Mouse (Mus musculus) liver, embryonic 11.5 days (tissue): ENCODE results near the gene Sult5a1. TPM values are rescaled to one million over a fixed set of nuclear protein-coding genes. Genes with fewer than 3 reads are reported as not detected.

Source experiments
- ATAC-seq: fragments of 200-750 bp; cut with Nextera tagmentation; replicated peaks from 2 replicates; pipeline ENCODE4 v1.8.0; 2017; ENCODE audit warnings: moderate number of reproducible peaks, mild to moderate bottlenecking, moderate TSS enrichment, moderate library complexity; ENCODE audit not compliant: low FRiP score
- DNase-seq: peaks from one replicate; pipeline ENCODE4 v3.0.0-alpha.2; 2017; ENCODE audit warnings: low spot score
- H3K27ac ChIP-seq: fragments of 300-500 bp; sonication (generic); 2 replicates; pipeline ENCODE4 v1.5.1; 2014; ENCODE audit warnings: mild to moderate bottlenecking, low read depth, low read length, control low read depth
- H3K27me3 ChIP-seq: fragments of 300-500 bp; sonication (generic); replicated peaks from 2 replicates; pipeline ENCODE4 v1.6.1; 2014; ENCODE audit warnings: low read length, mixed read lengths; ENCODE audit not compliant: control insufficient read depth, insufficient read depth
- H3K36me3 ChIP-seq: fragments of 300-500 bp; sonication (generic); 2 replicates; pipeline ENCODE4 v1.6.1; 2014; ENCODE audit warnings: mild to moderate bottlenecking, low read length, moderate library complexity, mixed read lengths; ENCODE audit not compliant: control insufficient read depth, insufficient read depth
- H3K4me1 ChIP-seq: fragments of 300-500 bp; sonication (generic); replicated peaks from 2 replicates; pipeline ENCODE4 v1.6.1; 2014; ENCODE audit warnings: low read length, mixed read lengths; ENCODE audit not compliant: control insufficient read depth, insufficient read depth
- H3K4me2 ChIP-seq: fragments of 300-500 bp; sonication (generic); 2 replicates; pipeline ENCODE4 v1.6.1; 2014; ENCODE audit warnings: mild to moderate bottlenecking, control low read depth, moderate library complexity
- H3K4me3 ChIP-seq: fragments of 300-500 bp; sonication (generic); 2 replicates; pipeline ENCODE4 v1.5.1; 2014; ENCODE audit warnings: low read depth, low read length, control low read depth
- H3K9ac ChIP-seq: fragments of 300-500 bp; sonication (generic); 2 replicates; pipeline ENCODE4 v1.6.1; 2014; ENCODE audit warnings: low read depth, low read length, control low read depth
- H3K9me3 ChIP-seq: fragments of 300-500 bp; sonication (generic); 2 replicates; pipeline ENCODE4 v1.6.1; 2016; ENCODE audit warnings: low read length, inconsistent platforms, mixed read lengths; ENCODE audit not compliant: control insufficient read depth
- WGBS: fragments of 180-500 bp; shearing (Covaris S2); extraction: QIAGEN DNeasy Blood & Tissue Kit; methylation state at CpG from one replicate; pipeline ENCODE4 v1.1.7; 2014; 5-methylcytosine and 5-hydroxymethylcytosine counted together
- polyA plus RNA-seq: library from polyadenylated mRNA; unstranded; fragments of >200 nt; fragmentation: Nextera tagmentation; extraction: Ambion mirVana; gene quantifications from 2 replicates; pipeline ENCODE4 v1.2.1, GENCODE M21; 2014

Sult5a1 gene
- polyA plus RNA-seq, 1 experiment from 2014 or later, result 4.6 TPM

DNA sequence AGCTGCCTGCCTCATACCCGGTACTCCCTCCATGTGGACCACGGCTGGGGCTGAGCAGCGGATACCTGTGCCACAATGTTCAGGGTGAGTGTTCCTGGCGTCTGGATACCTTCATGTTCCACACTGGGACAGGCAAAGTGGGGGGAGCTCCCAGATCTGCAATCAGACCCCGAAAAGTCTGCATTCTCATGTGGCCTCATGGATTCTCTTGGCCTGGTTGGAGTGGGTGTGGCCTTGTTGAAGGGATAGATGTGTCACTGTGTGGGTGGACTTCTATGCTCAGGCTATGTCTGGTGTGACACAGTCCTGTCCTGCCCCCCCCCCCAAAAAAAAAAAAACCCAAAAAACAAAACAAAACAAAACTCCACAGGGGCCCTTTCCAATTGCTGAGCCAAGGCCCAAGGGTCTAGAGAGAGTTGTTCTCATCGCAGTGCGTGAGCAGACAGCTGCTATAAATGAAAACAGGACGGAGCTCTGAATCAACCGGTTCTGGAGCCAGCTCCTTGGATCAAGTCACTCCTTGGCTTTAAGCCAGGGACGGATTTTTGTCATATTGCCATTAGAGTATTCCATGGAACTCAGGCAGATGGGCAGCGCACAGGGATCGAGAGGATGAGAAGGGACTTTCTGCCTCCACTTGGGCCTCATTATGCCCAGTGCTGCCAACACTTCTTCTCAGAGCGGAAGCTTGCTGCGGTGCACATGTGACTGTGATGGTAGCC, 16.2 kb downstream of the Sult5a1 start:
- Histone ChIP-seq H3K4me2 (no peak overlapping the region), H3K27me3 (no peaks in the 10 kb centered on the region), H3K36me3 (no peaks in the 10 kb centered on the region), H3K4me3 (no peak overlapping the region), H3K4me1 (0 out of 2 replicates have a peak, but pooled peaks cover 3% of the 10 kb centered on the region), H3K27ac (no peak overlapping the region), H3K9me3 (no peaks in the 10 kb centered on the region), H3K9ac (no peak overlapping the region)
- WGBS, result 84% methylated on average over 14 of the region's 14 CpGs
- ATAC-seq (no peak), DNase-seq (no peak)

DNA sequence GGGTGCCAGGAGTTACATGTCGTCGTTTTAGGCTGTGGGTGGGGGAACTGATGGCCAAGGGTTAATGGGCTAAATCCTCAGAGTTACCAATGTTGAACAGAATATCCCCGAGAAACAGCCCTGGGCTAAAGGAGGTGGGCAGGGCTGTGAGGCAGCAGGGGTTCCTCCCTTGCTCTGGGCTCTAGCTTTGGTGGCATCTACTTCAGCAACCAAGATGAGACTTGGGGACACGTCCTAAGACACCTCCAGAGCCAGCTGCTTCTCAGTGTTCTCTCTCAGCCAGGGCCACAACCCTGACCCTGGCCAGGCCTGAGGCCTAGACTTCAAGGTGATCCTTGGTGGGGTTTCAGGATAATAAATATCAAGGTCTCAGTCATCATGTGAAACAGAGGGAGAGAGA, 19.4 kb downstream of the Sult5a1 start:
- no peak for ATAC-seq
- no peaks in the 10 kb centered on the region for H3K36me3 ChIP-seq
- H3K27ac ChIP-seq, result no peak overlapping the region
- H3K9me3 ChIP-seq, result no peaks in the 10 kb centered on the region
- H3K4me3 ChIP-seq, result no peak overlapping the region
- DNase-seq, result no peak
- no peaks in the 10 kb centered on the region for H3K27me3 ChIP-seq
- H3K4me1 ChIP-seq, result 0 out of 2 replicates have a peak, but pooled peaks cover 3% of the 10 kb centered on the region
- WGBS, result 51% methylated on average over 4 of the region's 4 CpGs
- H3K9ac ChIP-seq, result no peak overlapping the region
- H3K4me2 ChIP-seq, result no peak overlapping the region

DNA sequence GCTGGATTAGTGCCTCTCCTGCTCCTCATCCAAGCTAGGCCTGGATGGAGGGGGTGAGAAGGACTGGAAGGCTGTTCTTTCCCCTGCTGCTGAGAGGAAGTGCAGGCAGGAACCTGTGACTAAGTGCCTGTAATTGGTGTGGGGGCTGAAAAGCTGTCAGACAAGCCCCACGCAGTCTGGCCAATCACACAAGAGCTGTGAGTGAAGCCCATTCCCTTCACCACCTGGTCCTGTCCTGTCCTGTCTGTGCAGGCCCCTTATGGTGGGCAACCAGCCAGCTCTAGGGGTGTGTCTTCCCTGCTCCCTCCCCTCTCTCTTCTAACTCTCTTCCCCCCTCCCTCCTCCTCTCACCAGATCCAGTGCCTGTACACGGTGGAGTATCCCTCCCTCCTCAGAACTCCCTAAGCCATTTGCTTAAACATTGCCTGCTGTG, 20.5 kb downstream of the Sult5a1 start:
- Histone ChIP-seq H3K4me1 (0 out of 2 replicates have a peak, but pooled peaks cover 3% of the 10 kb centered on the region), H3K36me3 (no peaks in the 10 kb centered on the region), H3K27me3 (no peaks in the 10 kb centered on the region), H3K27ac (no peak overlapping the region; the same call in 1 of the 2 replicates), H3K4me3 (no peak overlapping the region), H3K4me2 (no peak overlapping the region), H3K9me3 (0 out of 2 replicates have a peak, but pooled peaks cover 2% of the 10 kb centered on the region), H3K9ac (no peak overlapping the region)
- DNase-seq (no peak), ATAC-seq (no peak)
- 29% methylated on average over 2 of the region's 2 CpGs for WGBS

DNA sequence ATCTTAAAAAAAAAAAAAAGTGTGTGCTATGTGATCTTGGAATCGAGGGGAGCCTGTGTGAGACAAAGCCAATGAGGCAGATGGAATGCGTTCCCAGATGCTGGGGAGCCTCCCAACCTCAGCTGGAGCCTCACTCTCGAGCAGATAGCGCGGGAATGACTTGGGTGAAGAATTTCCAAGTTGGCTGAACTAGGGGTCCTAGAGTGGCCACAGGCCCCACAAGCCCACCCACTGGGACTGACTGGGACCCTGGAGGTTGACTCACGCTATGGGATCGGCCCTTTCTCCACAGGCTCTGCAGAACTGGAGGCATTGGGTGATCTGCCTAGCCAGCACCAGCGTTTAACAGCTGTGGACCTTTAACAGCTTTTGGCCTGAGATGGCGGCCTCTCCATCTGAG, 21.8 kb downstream of the Sult5a1 start:
- no peak for DNase-seq
- ATAC-seq, result no peak
- Histone ChIP-seq H3K4me2 (no peak overlapping the region), H3K27me3 (no peaks in the 10 kb centered on the region), H3K4me3 (no peak overlapping the region), H3K36me3 (no peaks in the 10 kb centered on the region), H3K9me3 (0 out of 2 replicates have a peak, but pooled peaks cover 2% of the 10 kb centered on the region), H3K9ac (no peak overlapping the region), H3K4me1 (0 out of 2 replicates have a peak, but pooled peaks cover 3% of the 10 kb centered on the region), H3K27ac (no peak overlapping the region)
- WGBS, result 83% methylated on average over 9 of the region's 9 CpGs

DNA sequence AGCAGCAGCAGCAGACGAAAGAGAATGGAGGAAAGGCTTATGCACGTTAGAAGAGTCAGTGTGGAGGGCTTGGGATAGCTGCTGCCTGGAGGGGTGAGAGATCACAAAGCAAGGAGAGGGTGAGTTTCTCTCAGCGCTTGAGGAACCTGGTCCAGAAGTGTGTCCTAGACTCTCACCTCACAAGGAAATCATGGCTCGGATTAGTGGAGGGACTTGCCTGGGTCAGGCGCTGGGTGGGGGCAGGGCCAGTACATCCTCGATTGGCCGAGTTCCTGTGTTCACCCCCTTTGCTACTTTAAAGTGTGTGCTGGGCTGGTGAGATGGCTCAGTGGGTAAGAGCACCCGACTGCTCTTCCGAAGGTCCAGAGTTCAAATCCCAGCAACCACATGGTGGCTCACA, 22.3 kb downstream of the Sult5a1 start:
- no peak for DNase-seq
- Histone ChIP-seq H3K9me3 (0 out of 2 replicates have a peak, but pooled peaks cover 2% of the 10 kb centered on the region), H3K4me1 (0 out of 2 replicates have a peak, but pooled peaks cover 3% of the 10 kb centered on the region), H3K4me3 (no peak overlapping the region), H3K27me3 (no peaks in the 10 kb centered on the region), H3K4me2 (no peak overlapping the region), H3K36me3 (no peaks in the 10 kb centered on the region), H3K9ac (no peak overlapping the region), H3K27ac (no peak overlapping the region)
- WGBS, result 55% methylated on average over 9 of the region's 9 CpGs
- no peak for ATAC-seq

DNA sequence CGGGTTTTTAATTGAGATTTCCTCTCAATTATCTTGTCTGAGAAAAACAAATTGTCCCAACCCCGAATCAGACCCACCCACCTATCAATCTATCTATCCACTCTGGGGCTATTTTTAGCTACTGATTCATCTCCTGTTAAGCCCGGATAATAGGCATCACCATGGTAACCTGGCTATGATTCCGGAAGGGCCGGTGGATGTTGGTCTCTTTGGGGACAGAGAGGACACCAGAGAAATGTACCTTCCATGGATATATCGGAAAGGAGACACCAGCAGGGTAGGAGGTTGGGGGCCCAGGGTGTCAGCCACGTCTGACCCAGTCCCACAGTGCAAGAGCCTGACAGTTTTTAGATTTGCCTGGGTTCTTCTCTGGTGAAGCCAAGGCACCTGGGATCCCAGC, 22.7 kb downstream of the Sult5a1 start:
- DNase-seq, result no peak
- no peaks in the 10 kb centered on the region for H3K27me3 ChIP-seq
- H3K27ac ChIP-seq, result no peak overlapping the region
- H3K9me3 ChIP-seq, result 0 out of 2 replicates have a peak, but pooled peaks cover 2% of the 10 kb centered on the region
- no peak overlapping the region for H3K9ac ChIP-seq
- no peaks in the 10 kb centered on the region for H3K36me3 ChIP-seq
- no peak for ATAC-seq
- no peak overlapping the region for H3K4me2 ChIP-seq
- 43% methylated on average over 7 of the region's 7 CpGs for WGBS
- no peak overlapping the region for H3K4me3 ChIP-seq
- 0 out of 2 replicates have a peak, but pooled peaks cover 3% of the 10 kb centered on the region for H3K4me1 ChIP-seq

DNA sequence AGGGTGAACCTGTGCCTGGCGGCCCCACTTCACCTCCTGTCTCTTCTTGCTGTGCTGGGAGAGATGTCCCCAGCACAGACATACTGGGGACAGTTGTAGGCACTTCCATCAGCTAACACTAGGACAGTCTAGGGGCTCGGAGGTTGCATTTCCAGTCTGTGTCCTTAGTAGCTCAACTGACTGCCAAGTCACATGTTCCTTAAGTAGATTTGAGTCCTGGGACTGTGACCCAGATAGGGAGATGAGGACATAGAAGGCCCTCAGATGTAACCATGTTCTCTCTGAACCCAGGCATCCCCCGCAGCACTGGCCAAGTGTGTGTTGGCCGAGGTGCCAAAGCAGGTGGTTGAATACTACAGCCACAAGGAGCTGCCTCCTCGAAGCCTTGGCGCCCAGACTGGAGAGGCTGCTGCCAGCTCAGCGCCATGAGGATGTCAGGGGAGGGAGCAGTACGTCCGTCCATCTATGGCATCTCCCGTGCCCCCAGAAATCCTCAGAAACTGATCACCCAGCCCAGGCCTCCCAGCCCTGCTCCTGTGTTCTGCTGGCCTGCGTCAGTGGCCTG, 23.9 kb downstream of the Sult5a1 start:
- 83% methylated on average over 11 of the region's 11 CpGs for WGBS
- no peaks in the 10 kb centered on the region for H3K36me3 ChIP-seq
- no peak for DNase-seq

DNA sequence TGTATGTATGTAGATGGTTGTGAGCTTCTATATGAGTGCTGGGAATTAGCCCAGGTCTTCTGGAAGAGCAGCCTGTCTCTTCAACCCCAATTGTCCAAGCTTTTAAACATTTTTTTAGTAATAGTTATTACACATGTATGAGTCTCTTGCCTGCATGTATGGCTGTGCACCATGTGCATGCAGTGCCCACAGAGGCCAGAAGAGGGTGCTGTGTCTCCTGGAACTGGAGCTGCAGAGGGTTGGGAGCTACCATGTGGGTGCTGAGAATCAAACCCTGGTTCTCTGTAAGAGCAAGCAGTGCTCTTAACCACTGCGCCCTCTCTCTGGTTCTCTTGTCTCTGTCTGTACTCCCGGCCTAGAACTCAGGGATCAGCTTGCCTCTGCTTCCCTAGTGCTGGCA, 25.2 kb downstream of the Sult5a1 start:
- no peak for ATAC-seq
- Histone ChIP-seq H3K4me1 (0 out of 2 replicates have a peak, but pooled peaks cover 3% of the 10 kb centered on the region), H3K36me3 (no peaks in the 10 kb centered on the region), H3K27ac (no peak overlapping the region), H3K27me3 (0 out of 2 replicates have a peak, but pooled peaks cover 3% of the 10 kb centered on the region), H3K9ac (no peak overlapping the region), H3K9me3 (0 out of 2 replicates have a peak, but pooled peaks cover 2% of the 10 kb centered on the region), H3K4me3 (no peak overlapping the region), H3K4me2 (no peak overlapping the region)
- 97% methylated on average over 2 of the region's 2 CpGs for WGBS
- no peak for DNase-seq

More for the DNA sequence above, 23.9 kb downstream of the Sult5a1 start:
- no peak overlapping the region for H3K9ac ChIP-seq
- no peak overlapping the region for H3K4me3 ChIP-seq
- H3K4me1 ChIP-seq, result 0 out of 2 replicates have a peak, but pooled peaks cover 3% of the 10 kb centered on the region
- H3K27ac ChIP-seq, result no peak overlapping the region
- H3K4me2 ChIP-seq, result no peak overlapping the region
- 0 out of 2 replicates have a peak, but pooled peaks cover 2% of the 10 kb centered on the region for H3K9me3 ChIP-seq
- no peaks in the 10 kb centered on the region for H3K27me3 ChIP-seq
- no peak for ATAC-seq
